Mouse (Mus musculus) MEL (cell line): ENCODE measurements around the gene Vill.

Experiments
- CHD1 ChIP-seq: IDR thresholded peaks from 2 replicates; pipeline ENCODE4 v1.6.1; 2012; ENCODE audit warnings: low read depth, mild to moderate bottlenecking, inconsistent platforms, low read length, improper control_type of control experiment
- CTCF ChIP-seq, 3 experiments: IDR thresholded peaks in 2 of 3; conservative IDR thresholded peaks in 1 of 3; 2 replicates each; pipeline ENCODE4 v1.5.1; 2011 to 2012; ENCODE audit warnings: low read length in 3 of 3, low read depth in 2 of 3, mild to moderate bottlenecking in 2 of 3, improper control_type of control experiment in 1 of 3, inconsistent platforms in 1 of 3, mixed read lengths in 1 of 3, moderate library complexity in 1 of 3; ENCODE audit not compliant: control insufficient read depth in 1 of 3, insufficient read depth in 1 of 3, poor library complexity in 1 of 3, severe bottlenecking in 1 of 3
- POLR2AphosphoS2 ChIP-seq: IDR thresholded peaks from 2 replicates; pipeline ENCODE4 v1.6.1; 2011; ENCODE audit warnings: low read length, improper control_type of control experiment
- TAL1 ChIP-seq: IDR thresholded peaks from 2 replicates; pipeline ENCODE4 v1.6.1; 2012; ENCODE audit warnings: mild to moderate bottlenecking, inconsistent platforms, low read length, moderate library complexity, mixed read lengths
- ZNF384 ChIP-seq: IDR thresholded peaks from 2 replicates; pipeline ENCODE4 v1.6.1; 2012; ENCODE audit warnings: low read depth, mild to moderate bottlenecking, inconsistent platforms, low read length, improper control_type of control experiment

GRCm38 (mm10) chr9:119060701-119061100 lies 8.1 kb downstream of the Vill start:
- TF ChIP-seq POLR2AphosphoS2 (no peak), CHD1 (no peak), TAL1 (no peak), ZNF384 (no peak), CTCF (IDR thresholded peaks at IDR 0.05 in 2 of 3, conservative IDR thresholded peaks at IDR 0.05 in 1 of 3; ENCODE audit: control insufficient read depth in 1 of 3, insufficient read depth in 1 of 3, low read depth in 2 of 3, low read length in 3 of 3, poor library complexity in 1 of 3, severe bottlenecking in 1 of 3) (no peak)
